Mouse (Mus musculus) kidney, embryonic 14.5 days (tissue): ENCODE data around the gene Rnf169. TPM values are rescaled to one million over a fixed set of nuclear protein-coding genes. Genes with fewer than 3 reads are reported as not detected.

Experiments used
- ATAC-seq: fragments of 200-750 bp; cut with Nextera tagmentation; 2 replicates; pipeline ENCODE4 v1.8.0; 2017; ENCODE audit warnings: moderate number of reproducible peaks, mild to moderate bottlenecking, moderate TSS enrichment, moderate library complexity; ENCODE audit not compliant: low FRiP score, low TSS enrichment
- H3K27ac ChIP-seq: fragments of 300-500 bp; sonication (generic); 2 replicates; pipeline ENCODE4 v1.5.1; 2014; ENCODE audit warnings: low read depth, mild to moderate bottlenecking, low read length, moderate library complexity, mixed read lengths
- H3K27me3 ChIP-seq: fragments of 300-500 bp; sonication (generic); 2 replicates; pipeline ENCODE4 v1.6.1; 2014; ENCODE audit warnings: mild to moderate bottlenecking, low read length; ENCODE audit not compliant: control insufficient read depth, insufficient read depth
- H3K36me3 ChIP-seq: fragments of 300-500 bp; sonication (generic); 2 replicates; pipeline ENCODE4 v1.6.1; 2014; ENCODE audit warnings: low read length, mixed read lengths; ENCODE audit not compliant: control insufficient read depth, insufficient read depth
- H3K4me1 ChIP-seq: fragments of 300-500 bp; sonication (generic); 2 replicates; pipeline ENCODE4 v1.6.1; 2014; ENCODE audit warnings: low read length, mixed read lengths; ENCODE audit not compliant: control insufficient read depth, insufficient read depth
- H3K4me2 ChIP-seq: fragments of 300-500 bp; sonication (generic); replicated peaks from 2 replicates; pipeline ENCODE4 v1.6.1; 2014; ENCODE audit warnings: low read depth, mild to moderate bottlenecking, low read length
- H3K4me3 ChIP-seq: fragments of 300-500 bp; sonication (generic); 2 replicates; pipeline ENCODE4 v1.5.1; 2014; ENCODE audit warnings: mild to moderate bottlenecking, low read length
- H3K9ac ChIP-seq: fragments of 300-500 bp; sonication (generic); 2 replicates; pipeline ENCODE4 v1.6.1; 2014; ENCODE audit warnings: low read depth, mild to moderate bottlenecking, low read length, moderate library complexity
- H3K9me3 ChIP-seq: fragments of 300-500 bp; sonication (generic); 2 replicates; pipeline ENCODE4 v1.6.1; 2016; ENCODE audit warnings: low read length; ENCODE audit not compliant: control insufficient read depth
- WGBS: fragments of 180-500 bp; shearing (Covaris S2); extraction: QIAGEN DNeasy Blood & Tissue Kit; methylation state at CpG from one replicate; pipeline ENCODE4 v1.1.7; 2014; 5-methylcytosine and 5-hydroxymethylcytosine counted together
- polyA plus RNA-seq: library from polyadenylated mRNA; unstranded; fragments of >200 nt; fragmentation: Nextera tagmentation; extraction: Ambion mirVana; gene quantifications from 2 replicates; pipeline ENCODE4 v1.2.1, GENCODE M21; 2014

Rnf169 gene
- 7.3 and 8.2 TPM in 2 replicates for polyA plus RNA-seq

GRCm38 (mm10) chr7:99980132-99980591 lies at the start of gene Rnf169:
Gene Rnf169 (minus strand): TSS chr7:99980448.
- no peaks in the 10 kb centered on the region for H3K4me1 ChIP-seq
- H3K27ac ChIP-seq, result peak within 1 kb of the TSS; percentile 94
- H3K9ac ChIP-seq, result peak within 1 kb of the TSS; percentile 97
- peak; percentile 93 for ATAC-seq
- WGBS, result under 1% methylated on average over 54 of the region's 55 CpGs
- H3K36me3 ChIP-seq, result no peaks in the 10 kb centered on the region
- H3K27me3 ChIP-seq, result no peaks in the 10 kb centered on the region
- H3K9me3 ChIP-seq, result no peaks in the 10 kb centered on the region
- H3K4me3 ChIP-seq, result peak within 1 kb of the TSS; percentile 97
- H3K4me2 ChIP-seq, result peak within 1 kb of the TSS; percentile 52

GRCm38 (mm10) chr7:100029307-100029706 lies 49.1 kb upstream of the Rnf169 start:
- H3K27ac ChIP-seq, result no peak overlapping the region
- H3K4me1 ChIP-seq, result no peaks in the 10 kb centered on the region
- H3K9me3 ChIP-seq, result no peaks in the 10 kb centered on the region
- no peaks in the 10 kb centered on the region; the same call in 1 of the 2 replicates for H3K27me3 ChIP-seq
- 45% methylated on average over 3 of the region's 3 CpGs for WGBS
- H3K36me3 ChIP-seq, result no peaks in the 10 kb centered on the region
- no peak overlapping the region for H3K9ac ChIP-seq
- no peak overlapping the region for H3K4me3 ChIP-seq
- no peak overlapping the region for H3K4me2 ChIP-seq
- no peak for ATAC-seq

- no peaks in the 10 kb centered on the region for H3K36me3 ChIP-seq
- no peaks in the 10 kb centered on the region for H3K9me3 ChIP-seq
- no peaks in the 10 kb centered on the region for H3K4me1 ChIP-seq
- no peak overlapping the region for H3K4me2 ChIP-seq
- H3K9ac ChIP-seq, result no peak overlapping the region
- no peak overlapping the region for H3K4me3 ChIP-seq
- no peak overlapping the region for H3K27ac ChIP-seq
- no peak for ATAC-seq
- H3K27me3 ChIP-seq, result no peaks in the 10 kb centered on the region
- WGBS, result 24% methylated on average over 5 of the region's 5 CpGs
Observed at GRCm38 (mm10) chr7:100027353-100027752, 47.1 kb upstream of the Rnf169 start.

GRCm38 (mm10) chr7:100017056-100017455 lies 36.8 kb upstream of the Rnf169 start:
- Histone ChIP-seq H3K9me3 (no peaks in the 10 kb centered on the region), H3K4me2 (no peak overlapping the region), H3K4me3 (no peak overlapping the region), H3K9ac (no peak overlapping the region), H3K4me1 (peaks cover 6% of the 10 kb centered on the region; the same call in 1 of the 2 replicates), H3K36me3 (no peaks in the 10 kb centered on the region), H3K27ac (no peak overlapping the region), H3K27me3 (no peaks in the 10 kb centered on the region)
- ATAC-seq, result no peak
- 87% methylated on average over 8 of the region's 8 CpGs for WGBS

GRCm38 (mm10) chr7:100014123-100014600 lies 33.9 kb upstream of the Rnf169 start:
- Histone ChIP-seq H3K27ac (no peak overlapping the region), H3K4me2 (no peak overlapping the region), H3K4me1 (peaks cover 9% of the 10 kb centered on the region; the same call in 1 of the 2 replicates), H3K9me3 (no peaks in the 10 kb centered on the region), H3K36me3 (no peaks in the 10 kb centered on the region), H3K4me3 (no peak overlapping the region), H3K27me3 (0 out of 2 replicates have a peak, but pooled peaks cover 2% of the 10 kb centered on the region), H3K9ac (no peak overlapping the region)
- WGBS, result 43% methylated on average over 8 of the region's 8 CpGs
- ATAC-seq, result peak; percentile 36; the same call in 1 of the 2 replicates

GRCm38 (mm10) chr7:100012515-100012914 lies 32.3 kb upstream of the Rnf169 start:
- H3K36me3 ChIP-seq, result no peaks in the 10 kb centered on the region
- H3K9ac ChIP-seq, result no peak overlapping the region
- peaks cover 9% of the 10 kb centered on the region; the same call in 1 of the 2 replicates for H3K4me1 ChIP-seq
- no peak overlapping the region for H3K4me3 ChIP-seq
- H3K27ac ChIP-seq, result no peak overlapping the region
- no peaks in the 10 kb centered on the region for H3K9me3 ChIP-seq
- no peak for ATAC-seq
- H3K27me3 ChIP-seq, result peaks cover 12% of the 10 kb centered on the region; the same call in 1 of the 2 replicates
- WGBS, result 20% methylated on average over 6 of the region's 6 CpGs
- H3K4me2 ChIP-seq, result no peak overlapping the region

GRCm38 (mm10) chr7:100012085-100012484 lies 31.8 kb upstream of the Rnf169 start:
- Histone ChIP-seq H3K4me2 (no peak overlapping the region), H3K9me3 (no peaks in the 10 kb centered on the region), H3K9ac (no peak overlapping the region), H3K4me1 (peaks cover 9% of the 10 kb centered on the region; the same call in 1 of the 2 replicates), H3K4me3 (no peak overlapping the region), H3K27me3 (peaks cover 16% of the 10 kb centered on the region; the same call in 1 of the 2 replicates), H3K27ac (no peak overlapping the region), H3K36me3 (no peaks in the 10 kb centered on the region)
- 42% methylated on average over 8 of the region's 8 CpGs for WGBS
- ATAC-seq, result no peak

- ATAC-seq, result no peak
- no peaks in the 10 kb centered on the region for H3K9me3 ChIP-seq
- no peak overlapping the region for H3K4me3 ChIP-seq
- H3K27ac ChIP-seq, result no peak overlapping the region
- no peaks in the 10 kb centered on the region for H3K36me3 ChIP-seq
- H3K4me2 ChIP-seq, result no peak overlapping the region
- peaks cover 9% of the 10 kb centered on the region; the same call in 1 of the 2 replicates for H3K4me1 ChIP-seq
- H3K9ac ChIP-seq, result no peak overlapping the region
- H3K27me3 ChIP-seq, result peaks cover 29% of the 10 kb centered on the region
- WGBS, result 26% methylated on average over 5 of the region's 5 CpGs
Observed at GRCm38 (mm10) chr7:100010711-100011110, 30.5 kb upstream of the Rnf169 start.

GRCm38 (mm10) chr7:100009640-100010039 lies 29.4 kb upstream of the Rnf169 start:
- Histone ChIP-seq H3K4me2 (no peak overlapping the region), H3K9me3 (no peaks in the 10 kb centered on the region), H3K27me3 (peaks cover 39% of the 10 kb centered on the region), H3K9ac (no peak overlapping the region), H3K27ac (no peak overlapping the region), H3K4me3 (no peak overlapping the region), H3K4me1 (peaks cover 9% of the 10 kb centered on the region; the same call in 1 of the 2 replicates), H3K36me3 (no peaks in the 10 kb centered on the region)
- peak; percentile 59 for ATAC-seq
- 15% methylated on average over 11 of the region's 11 CpGs for WGBS
